Mouse (Mus musculus) limb, embryonic 12.5 days (tissue): ENCODE measurements around the gene Chchd5. TPM values are rescaled to one million over a fixed set of nuclear protein-coding genes. Genes with fewer than 3 reads are reported as not detected.
A peak's percentile ranks its signal among the peaks of the same experiment; 100 is the strongest.

ENCODE experiments used
- ATAC-seq: fragments of 200-750 bp; cut with Nextera tagmentation; 2 replicates; pipeline ENCODE4 v1.8.0; 2017; ENCODE audit warnings: low read depth, moderate TSS enrichment; ENCODE audit not compliant: insufficient number of reproducible peaks, insufficient read depth, low FRiP score, low TSS enrichment
- H3K27ac ChIP-seq: fragments of 300-500 bp; sonication (generic); 2 replicates; pipeline ENCODE4 v1.5.1; 2016; ENCODE audit warnings: mild to moderate bottlenecking, moderate library complexity
- H3K27me3 ChIP-seq: fragments of 300-500 bp; sonication (generic); 2 replicates; pipeline ENCODE4 v1.6.1; 2016; ENCODE audit warnings: mild to moderate bottlenecking, moderate library complexity
- H3K36me3 ChIP-seq: fragments of 300-500 bp; sonication (generic); 2 replicates; pipeline ENCODE4 v1.6.1; 2016; ENCODE audit warnings: mild to moderate bottlenecking, moderate library complexity
- H3K4me1 ChIP-seq: fragments of 300-500 bp; sonication (generic); replicated peaks from 2 replicates; pipeline ENCODE4 v1.6.1; 2016
- H3K4me2 ChIP-seq: fragments of 300-500 bp; sonication (generic); 2 replicates; pipeline ENCODE4 v1.6.1; 2016; ENCODE audit warnings: mild to moderate bottlenecking, moderate library complexity
- H3K4me3 ChIP-seq: fragments of 300-500 bp; sonication (generic); replicated peaks from 2 replicates; pipeline ENCODE4 v1.5.1; 2016; ENCODE audit warnings: mild to moderate bottlenecking
- H3K9ac ChIP-seq: fragments of 300-500 bp; sonication (generic); replicated peaks from 2 replicates; pipeline ENCODE4 v1.6.1; 2016; ENCODE audit warnings: mild to moderate bottlenecking, moderate library complexity
- H3K9me3 ChIP-seq: fragments of 300-500 bp; sonication (generic); 2 replicates; pipeline ENCODE4 v1.6.1; 2016; ENCODE audit warnings: mild to moderate bottlenecking, moderate library complexity
- WGBS: fragments of 180-500 bp; shearing (Covaris S2); methylation state at CpG from one replicate; pipeline ENCODE4 v1.1.7; 2016; 5-methylcytosine and 5-hydroxymethylcytosine counted together
- polyA plus RNA-seq: library from polyadenylated mRNA; unstranded; fragments of >200 nt; fragmentation: Nextera tagmentation; extraction: Ambion mirVana; gene quantifications from 2 replicates; pipeline ENCODE4 v1.2.1, GENCODE M21; 2016

Gene Chchd5
- polyA plus RNA-seq, 1 experiment from 2014 or later: 29.8 TPM

DNA sequence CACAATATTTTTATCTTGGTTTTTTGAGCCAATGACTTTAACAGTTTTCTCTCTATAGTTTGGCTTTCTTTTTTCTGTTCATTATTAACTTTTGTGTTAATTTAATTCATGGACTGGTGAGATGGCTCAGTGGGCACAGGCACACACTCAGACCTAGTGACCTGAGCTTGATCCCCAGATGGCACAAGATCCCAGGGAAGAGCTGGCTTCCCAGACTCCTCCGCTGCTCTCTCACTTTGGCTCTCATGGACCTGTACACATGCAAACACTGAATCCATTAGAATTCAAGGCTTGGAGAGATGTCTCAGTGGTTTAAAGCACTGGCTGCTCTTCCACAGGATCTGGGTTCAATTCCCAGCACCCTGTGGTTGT, 13.1 kb upstream of the Chchd5 start:
- Histone ChIP-seq H3K27ac (no peak overlapping the region), H3K4me3 (no peak overlapping the region), H3K27me3 (no peaks in the 10 kb centered on the region), H3K36me3 (peaks cover 93% of the 10 kb centered on the region), H3K9ac (no peak overlapping the region), H3K9me3 (no peaks in the 10 kb centered on the region), H3K4me1 (no peaks in the 10 kb centered on the region), H3K4me2 (no peak overlapping the region)
- 97% methylated on average over 1 of the region's 1 CpGs for WGBS
- ATAC-seq: no peak

DNA sequence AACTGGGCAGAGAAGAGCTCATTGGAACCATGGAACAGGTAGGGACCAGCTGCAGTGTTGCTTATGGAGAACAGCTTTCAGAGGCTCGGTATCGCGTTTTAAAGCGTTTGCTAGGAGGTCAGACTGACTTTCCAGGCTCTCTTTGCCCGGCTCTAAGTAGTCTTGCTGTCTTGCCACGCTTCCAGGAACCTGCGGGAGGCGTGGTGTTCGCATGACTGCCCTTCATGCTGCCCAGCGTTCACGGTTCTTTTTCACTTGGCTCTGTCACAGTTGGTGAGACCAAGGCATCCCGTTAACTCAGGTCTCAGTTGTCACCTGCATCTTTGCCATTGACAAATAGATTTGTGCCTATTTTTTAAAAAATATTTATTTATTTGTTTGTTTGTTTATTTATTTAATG, 11.4 kb upstream of the Chchd5 start:
- no peak for ATAC-seq
- Histone ChIP-seq H3K4me1 (no peaks in the 10 kb centered on the region), H3K4me2 (no peak overlapping the region), H3K9ac (no peak overlapping the region), H3K9me3 (no peaks in the 10 kb centered on the region), H3K4me3 (no peak overlapping the region), H3K27ac (no peak overlapping the region), H3K27me3 (no peaks in the 10 kb centered on the region), H3K36me3 (peaks cover 95% of the 10 kb centered on the region)
- 95% methylated on average over 12 of the region's 12 CpGs for WGBS

- H3K4me1 ChIP-seq: no peaks in the 10 kb centered on the region
- ATAC-seq: no peak
- no peaks in the 10 kb centered on the region for H3K9me3 ChIP-seq
- no peak overlapping the region for H3K9ac ChIP-seq
- H3K27me3 ChIP-seq: no peaks in the 10 kb centered on the region
- no peak overlapping the region for H3K4me3 ChIP-seq
- no peak overlapping the region for H3K27ac ChIP-seq
- WGBS: 95% methylated on average over 8 of the region's 8 CpGs
- no peak overlapping the region for H3K4me2 ChIP-seq
- H3K36me3 ChIP-seq: peaks cover 95% of the 10 kb centered on the region
These were observed 7.5 kb upstream of the Chchd5 start for GRCm38 (mm10) chr2:129121986-129122385.

GRCm38 (mm10) chr2:129129987-129130545, 566 bp downstream of the Chchd5 start:
- no peaks in the 10 kb centered on the region for H3K27me3 ChIP-seq
- H3K4me2 ChIP-seq: peak overlapping the region; percentile 85
- H3K9ac ChIP-seq: peak overlapping the region; percentile 63
- H3K4me1 ChIP-seq: peaks cover 9% of the 10 kb centered on the region
- peak; percentile 13; the same call in 1 of the 2 replicates for ATAC-seq
- H3K4me3 ChIP-seq: peak overlapping the region; percentile 66
- peaks cover 62% of the 10 kb centered on the region for H3K36me3 ChIP-seq
- H3K9me3 ChIP-seq: peaks cover 13% of the 10 kb centered on the region
- peak overlapping the region; percentile 91 for H3K27ac ChIP-seq
- 39% methylated on average over 18 of the region's 18 CpGs for WGBS

DNA sequence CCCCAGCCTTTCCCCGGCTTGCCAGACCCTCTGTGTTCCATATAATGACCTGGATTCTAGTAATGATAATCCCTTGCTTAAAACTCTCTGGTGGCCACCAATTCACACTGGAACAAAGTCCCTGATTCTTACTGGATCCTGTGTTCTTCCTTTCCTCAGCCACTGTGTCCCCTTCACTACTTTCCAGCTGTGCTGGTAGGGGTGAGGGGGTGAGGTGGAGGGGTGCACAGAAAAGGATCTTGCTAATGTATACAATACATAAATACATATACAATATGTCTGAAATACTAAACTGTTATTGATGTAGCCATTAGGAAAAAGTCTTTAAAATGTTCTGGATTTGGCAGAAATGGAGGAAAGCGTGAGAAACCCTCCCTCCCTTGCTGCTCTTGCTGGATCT, 1.3 kb downstream of the Chchd5 start:
- Histone ChIP-seq H3K36me3 (peaks cover 55% of the 10 kb centered on the region), H3K27me3 (no peaks in the 10 kb centered on the region), H3K4me2 (peak overlapping the region; percentile 85), H3K4me3 (peak overlapping the region; percentile 66), H3K9me3 (peaks cover 13% of the 10 kb centered on the region), H3K9ac (no peak overlapping the region), H3K27ac (no peak overlapping the region), H3K4me1 (peaks cover 9% of the 10 kb centered on the region)
- no peak for ATAC-seq
- WGBS: 90% methylated on average over 2 of the region's 2 CpGs

DNA sequence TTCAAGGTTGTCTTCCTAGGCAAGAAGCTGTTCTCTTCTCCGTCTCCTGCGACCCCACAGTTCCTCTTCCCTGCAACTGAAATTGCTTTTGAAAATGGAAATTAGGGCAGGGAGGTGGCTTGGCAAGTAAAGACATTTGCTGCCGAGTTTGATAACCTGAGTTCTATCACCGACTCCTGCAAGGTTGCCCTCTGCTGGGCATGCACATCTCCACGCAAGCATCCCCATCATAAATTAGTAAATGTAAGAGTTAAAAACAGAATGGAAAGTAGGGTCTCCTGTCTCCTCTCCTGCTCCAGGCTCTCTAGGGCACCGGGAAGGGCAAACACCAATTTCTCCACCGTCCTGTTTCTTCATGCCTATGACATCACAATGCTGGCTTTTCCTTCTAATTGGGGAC, 2.7 kb downstream of the Chchd5 start:
- H3K4me3 ChIP-seq: no peak overlapping the region
- 96% methylated on average over 7 of the region's 7 CpGs for WGBS
- ATAC-seq: no peak
- no peak overlapping the region for H3K4me2 ChIP-seq
- H3K9me3 ChIP-seq: peaks cover 13% of the 10 kb centered on the region
- no peak overlapping the region for H3K27ac ChIP-seq
- H3K36me3 ChIP-seq: peaks cover 40% of the 10 kb centered on the region
- peaks cover 9% of the 10 kb centered on the region for H3K4me1 ChIP-seq
- no peak overlapping the region for H3K9ac ChIP-seq
- H3K27me3 ChIP-seq: no peaks in the 10 kb centered on the region

DNA sequence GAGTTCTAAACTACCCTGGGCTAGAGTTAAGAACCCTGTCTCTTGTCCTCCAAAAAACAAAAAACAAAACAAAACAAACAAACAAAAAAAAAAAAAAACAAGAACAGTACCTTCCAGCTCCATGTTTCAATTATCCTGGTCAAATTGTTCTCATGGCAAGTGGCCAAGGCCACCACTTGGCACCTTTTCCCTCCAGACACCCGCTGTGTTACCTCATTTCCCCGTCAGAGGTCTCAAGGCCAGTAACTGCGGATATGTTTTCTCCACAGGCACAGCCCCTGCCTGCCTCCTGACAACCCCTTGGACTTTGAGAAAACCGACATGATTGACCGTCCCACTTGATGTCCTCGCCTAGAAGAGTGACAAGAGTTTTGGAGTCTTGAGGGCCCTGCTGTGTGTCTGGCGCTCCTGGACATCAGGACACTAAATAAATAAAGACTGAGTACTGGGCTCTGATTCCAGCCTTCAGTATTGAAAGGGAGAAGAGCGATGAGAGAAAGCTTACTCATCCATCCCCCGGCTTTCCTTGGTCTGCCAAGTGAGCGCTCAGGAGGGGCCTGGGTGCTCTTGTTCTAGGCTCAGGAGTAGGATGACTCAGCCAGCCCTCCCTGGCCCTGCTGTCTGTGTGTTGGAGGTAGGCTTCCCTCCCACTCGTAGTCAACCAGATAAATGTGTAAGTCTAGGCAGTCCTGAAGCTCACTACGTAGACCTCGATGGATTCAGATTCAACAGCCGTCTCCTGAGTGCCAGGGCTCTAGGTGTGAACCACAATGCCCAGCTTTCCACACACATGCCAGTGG, 3.7 kb downstream of the Chchd5 start:
- H3K27me3 ChIP-seq: no peaks in the 10 kb centered on the region
- no peak overlapping the region for H3K9ac ChIP-seq
- ATAC-seq: no peak
- H3K4me1 ChIP-seq: peaks cover 9% of the 10 kb centered on the region
- 95% methylated on average over 14 of the region's 14 CpGs for WGBS
- peaks cover 30% of the 10 kb centered on the region for H3K36me3 ChIP-seq
- peaks cover 13% of the 10 kb centered on the region for H3K9me3 ChIP-seq
- no peak overlapping the region for H3K27ac ChIP-seq
- no peak overlapping the region for H3K4me3 ChIP-seq
- H3K4me2 ChIP-seq: no peak overlapping the region

- Histone ChIP-seq H3K9me3 (no peaks in the 10 kb centered on the region), H3K4me2 (no peak overlapping the region), H3K27me3 (no peaks in the 10 kb centered on the region), H3K36me3 (no peaks in the 10 kb centered on the region), H3K9ac (no peak overlapping the region), H3K4me1 (no peaks in the 10 kb centered on the region), H3K27ac (no peak overlapping the region), H3K4me3 (no peak overlapping the region)
- 87% methylated on average over 10 of the region's 10 CpGs for WGBS
- ATAC-seq: no peak
These were observed 10.4 kb downstream of the Chchd5 start for GRCm38 (mm10) chr2:129139906-129140305.

DNA sequence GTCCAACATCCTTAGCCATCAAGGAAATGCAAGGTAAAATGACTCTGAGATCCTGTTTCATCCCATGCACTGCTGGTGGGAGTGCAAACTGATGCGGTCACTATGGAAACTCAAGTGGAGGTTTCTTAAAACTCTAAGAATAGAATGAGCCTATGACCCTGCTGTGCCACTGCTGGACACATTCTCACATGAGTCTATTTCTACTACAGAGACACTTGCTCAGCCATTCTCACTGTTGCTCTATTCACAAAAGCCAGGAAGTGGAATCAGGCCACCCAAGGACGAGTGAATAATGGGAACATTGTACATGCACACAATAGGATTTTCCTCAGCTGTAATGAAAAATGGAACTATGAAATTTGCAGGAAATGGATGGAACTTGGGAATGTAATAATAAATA, 19.3 kb downstream of the Chchd5 start:
- 75% methylated on average over 2 of the region's 2 CpGs for WGBS
- no peak for ATAC-seq
- H3K36me3 ChIP-seq: no peaks in the 10 kb centered on the region

DNA sequence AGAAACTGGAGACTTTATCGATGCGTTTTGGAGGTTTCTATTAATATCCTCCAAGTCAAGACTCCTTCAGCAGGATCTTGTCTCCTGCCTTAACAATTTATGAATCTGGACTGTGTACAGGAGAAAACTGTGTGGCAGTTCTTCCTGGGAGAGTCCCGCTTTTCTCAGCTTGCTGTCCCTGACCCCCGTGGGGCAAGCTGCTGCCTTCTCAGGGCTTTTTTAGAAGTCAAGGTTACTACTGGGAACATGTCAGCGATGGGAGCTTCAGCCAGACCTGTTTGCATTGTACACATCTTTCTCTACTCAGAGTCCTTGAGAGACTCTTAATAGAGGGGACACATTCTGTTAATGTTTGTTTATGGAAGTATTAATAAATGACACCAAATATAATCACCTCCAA, 20.9 kb downstream of the Chchd5 start:
- no peak for ATAC-seq
- 86% methylated on average over 5 of the region's 5 CpGs for WGBS
- Histone ChIP-seq H3K27me3 (no peaks in the 10 kb centered on the region), H3K9ac (no peak overlapping the region), H3K27ac (no peak overlapping the region), H3K9me3 (no peaks in the 10 kb centered on the region), H3K36me3 (no peaks in the 10 kb centered on the region), H3K4me3 (no peak overlapping the region), H3K4me2 (no peak overlapping the region), H3K4me1 (no peaks in the 10 kb centered on the region)

More for the DNA sequence above, 19.3 kb downstream of the Chchd5 start:
- no peak overlapping the region for H3K4me3 ChIP-seq
- no peak overlapping the region for H3K9ac ChIP-seq
- no peak overlapping the region for H3K4me2 ChIP-seq
- no peaks in the 10 kb centered on the region for H3K4me1 ChIP-seq
- no peaks in the 10 kb centered on the region for H3K27me3 ChIP-seq
- no peaks in the 10 kb centered on the region for H3K9me3 ChIP-seq
- H3K27ac ChIP-seq: no peak overlapping the region

DNA sequence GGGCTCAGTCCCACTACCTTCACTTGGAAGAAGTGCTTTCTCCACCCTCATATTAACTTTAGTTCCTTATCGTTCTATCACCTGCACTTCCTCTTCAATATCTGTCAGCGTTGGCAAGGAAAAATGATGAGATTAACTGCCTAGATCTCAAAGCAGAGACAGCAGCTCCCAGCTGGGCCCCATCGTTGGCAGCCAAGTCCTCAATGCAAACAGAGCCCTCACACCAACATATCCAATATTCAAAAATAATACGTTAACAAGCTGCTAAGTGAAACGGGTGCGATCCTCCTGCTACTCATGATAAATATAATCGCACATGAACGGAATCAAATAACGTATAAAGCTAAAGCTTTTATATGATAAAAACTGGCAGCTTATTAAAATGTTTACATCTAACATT, 21.6 kb downstream of the Chchd5 start:
- Histone ChIP-seq H3K27ac (no peak overlapping the region), H3K4me3 (no peak overlapping the region), H3K4me1 (no peaks in the 10 kb centered on the region), H3K9me3 (no peaks in the 10 kb centered on the region), H3K36me3 (no peaks in the 10 kb centered on the region), H3K4me2 (no peak overlapping the region), H3K9ac (no peak overlapping the region), H3K27me3 (no peaks in the 10 kb centered on the region)
- no peak for ATAC-seq
- 92% methylated on average over 9 of the region's 9 CpGs for WGBS

DNA sequence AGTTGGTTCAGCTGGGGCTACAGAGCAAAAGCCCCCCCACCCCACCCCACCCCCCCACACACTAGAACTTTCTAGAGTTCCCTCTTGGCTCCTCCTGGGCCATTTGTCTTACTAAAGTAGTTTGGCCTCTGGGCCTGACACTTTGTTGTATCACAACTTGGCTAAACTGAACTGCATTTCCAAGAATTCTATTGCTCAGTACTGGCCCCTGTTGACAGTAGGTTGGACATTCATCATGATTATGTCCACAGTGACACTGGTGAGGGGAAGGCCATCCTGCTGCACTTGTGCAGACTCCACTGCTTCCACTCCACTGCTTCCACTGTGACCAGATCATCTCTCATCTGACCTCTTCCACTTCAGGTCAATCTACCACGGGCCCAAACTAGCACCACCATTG, 23.3 kb downstream of the Chchd5 start:
- H3K9me3 ChIP-seq: no peaks in the 10 kb centered on the region
- no peak overlapping the region for H3K4me3 ChIP-seq
- H3K27me3 ChIP-seq: no peaks in the 10 kb centered on the region
- no peaks in the 10 kb centered on the region for H3K36me3 ChIP-seq
- H3K4me1 ChIP-seq: no peaks in the 10 kb centered on the region
- no peak overlapping the region for H3K9ac ChIP-seq
- WGBS: 76% methylated on average over 1 of the region's 1 CpGs
- no peak overlapping the region for H3K4me2 ChIP-seq
- no peak overlapping the region for H3K27ac ChIP-seq
- no peak for ATAC-seq
